Mouse (Mus musculus) right cerebral cortex, postnatal 4 days (tissue): ENCODE results near the gene Ppp4r3a.

Experiments
- DNase-seq: peaks from one replicate; pipeline ENCODE4 v3.0.0-alpha.2; 2022

Ppp4r3a gene

DNA sequence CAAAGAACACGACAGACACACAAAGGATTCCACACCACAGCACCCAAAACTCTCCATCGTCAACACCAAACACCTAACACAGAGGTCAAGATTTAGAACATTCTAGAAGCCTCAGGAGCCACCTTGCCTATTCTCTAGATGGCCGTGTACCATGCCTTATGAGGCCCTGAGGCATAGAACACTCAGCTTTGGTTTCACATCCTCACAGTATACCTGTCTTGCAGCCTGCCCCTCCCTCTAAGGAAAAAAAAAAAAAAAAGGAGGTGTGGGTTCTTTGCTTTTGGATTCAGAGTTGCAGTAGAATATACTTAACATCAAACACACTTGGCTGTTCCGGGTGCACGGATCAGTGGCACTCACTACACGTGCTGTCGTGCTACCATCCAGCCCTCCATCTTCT, 72.5 kb downstream of the Ppp4r3a start:
- DNase-seq: no peak

DNA sequence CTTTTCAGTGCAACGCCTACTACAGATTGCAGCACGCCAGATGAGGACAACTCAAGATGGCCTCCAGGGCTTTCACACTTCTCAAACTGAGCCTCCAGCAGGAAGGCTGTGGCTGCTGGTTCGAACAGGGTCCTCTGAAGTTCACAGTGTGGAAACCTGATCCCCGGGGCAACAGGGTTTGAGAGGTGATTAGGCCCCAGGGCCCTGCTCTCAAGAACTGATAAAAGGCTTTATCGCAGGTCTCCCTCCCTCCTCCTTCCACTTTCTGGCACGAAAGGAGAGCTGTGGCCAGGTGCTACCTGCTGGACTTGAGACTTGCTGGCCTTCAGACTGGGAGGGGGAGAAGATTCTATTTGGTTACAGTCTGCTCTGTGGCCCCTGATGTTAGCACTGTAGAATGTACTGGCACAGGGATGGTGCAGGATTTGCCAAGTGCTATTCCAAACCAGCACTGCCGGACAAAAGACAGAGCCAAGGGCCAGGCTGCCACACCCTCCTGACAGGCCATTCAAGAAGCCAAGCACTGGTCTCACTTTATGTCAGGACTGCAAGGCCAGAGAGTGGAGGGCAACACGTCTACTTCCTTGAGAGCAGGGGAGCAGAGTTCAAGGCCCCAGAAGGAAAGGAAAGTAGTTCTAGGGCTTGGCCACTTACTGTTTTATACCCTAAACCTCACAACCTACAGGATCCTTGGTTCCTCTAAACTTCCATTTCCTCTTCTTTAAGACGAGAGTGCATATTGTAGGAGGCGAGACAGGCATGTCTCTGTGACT, 73.2 kb downstream of the Ppp4r3a start:
- DNase-seq: no peak

GRCm38 (mm10) chr12:101009225-101009624, 74.3 kb downstream of the Ppp4r3a start:
- DNase-seq: no peak

DNA sequence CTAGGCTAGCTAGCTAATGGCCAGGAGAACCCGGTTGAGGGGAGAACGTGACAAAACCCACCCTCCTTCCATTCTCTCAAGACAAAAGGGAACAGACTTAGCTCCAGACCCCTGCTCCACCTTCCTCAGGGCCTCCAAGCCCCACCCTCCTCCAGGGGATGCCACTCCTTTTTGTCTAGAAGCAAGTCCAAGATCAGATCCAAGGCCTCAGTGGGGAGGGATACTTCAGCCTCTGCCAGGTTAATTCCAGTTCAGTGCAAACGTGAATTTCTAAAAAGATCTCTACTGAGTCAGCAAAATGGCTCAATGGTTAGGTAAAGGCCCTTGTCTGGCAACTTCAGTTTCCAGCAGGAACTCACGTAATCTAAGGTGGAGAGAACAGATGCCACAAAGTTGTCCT, 74.9 kb downstream of the Ppp4r3a start:
- DNase-seq: no peak

GRCm38 (mm10) chr12:101007968-101008481, 75.5 kb downstream of the Ppp4r3a start:
- peak; percentile 44 for DNase-seq

- no peak for DNase-seq
Measured at GRCm38 (mm10) chr12:101007427-101007826, 76.1 kb downstream of the Ppp4r3a start.

- DNase-seq: no peak
Measured at GRCm38 (mm10) chr12:101005665-101006420, 77.7 kb downstream of the Ppp4r3a start.

- no peak for DNase-seq
Measured at GRCm38 (mm10) chr12:101004982-101005381, 78.5 kb downstream of the Ppp4r3a start.

- no peak for DNase-seq
Measured at GRCm38 (mm10) chr12:101002801-101003513, 80.5 kb downstream of the Ppp4r3a start.

DNA sequence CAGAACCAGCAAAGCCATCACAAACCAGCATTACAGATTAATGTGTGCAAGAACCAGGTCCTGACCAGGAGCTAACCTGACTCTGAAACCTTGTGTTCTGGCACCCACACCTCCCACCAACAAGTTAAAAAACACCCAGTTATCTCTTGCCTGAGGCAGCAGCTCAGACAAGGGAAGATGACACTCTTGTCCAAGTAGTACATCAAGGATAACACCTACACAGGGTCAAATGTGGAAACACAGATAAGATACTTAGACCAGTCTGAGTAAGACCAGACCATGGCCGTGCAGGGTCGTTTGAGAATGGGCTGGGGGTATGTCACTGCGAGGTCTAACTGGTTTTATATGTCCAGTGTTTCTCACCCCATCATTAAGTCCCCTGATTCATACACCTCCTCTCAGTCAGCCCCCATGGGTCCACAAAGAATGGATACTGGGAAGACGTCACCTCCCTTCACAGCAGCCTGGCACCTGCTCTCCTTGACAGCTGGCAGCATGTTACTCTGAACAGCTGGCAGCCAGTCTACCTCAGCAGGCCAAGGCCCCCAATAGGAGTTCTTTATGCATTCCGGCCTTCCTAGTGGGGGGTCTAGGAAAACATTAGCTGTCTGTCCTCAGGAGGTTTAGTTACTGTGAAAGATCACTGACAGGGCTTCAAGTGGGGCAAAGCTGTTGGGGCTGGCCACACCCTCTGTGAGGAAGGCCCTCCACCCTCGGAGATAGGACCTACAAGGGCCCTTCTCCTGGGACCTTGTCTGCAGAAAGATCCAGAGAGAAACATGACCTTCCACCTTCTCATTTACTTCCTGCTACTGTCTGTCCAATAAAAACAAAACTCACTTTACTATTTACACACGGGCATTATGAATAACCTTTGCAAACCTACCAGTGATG, 84.2 kb downstream of the Ppp4r3a start:
- no peak for DNase-seq

DNA sequence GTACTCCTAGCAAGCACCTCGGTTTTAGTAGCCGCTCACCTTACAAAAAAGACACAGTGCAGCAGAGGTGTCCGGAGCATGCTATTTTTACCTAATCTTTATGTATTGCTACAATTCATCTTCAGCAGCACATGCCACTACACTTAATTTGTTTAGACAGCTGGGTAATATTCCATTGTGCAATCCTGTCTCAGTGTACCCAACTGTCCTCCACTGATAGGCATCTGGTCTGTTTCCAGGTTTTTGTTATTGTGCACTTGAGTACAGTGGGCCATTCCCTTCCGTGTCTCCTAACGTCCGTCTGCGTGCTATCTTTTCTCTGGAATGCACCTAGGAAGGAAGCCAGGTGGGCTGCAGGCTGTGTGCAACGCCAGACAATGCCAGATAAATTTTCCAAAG, 84.9 kb downstream of the Ppp4r3a start:
- DNase-seq: no peak

GRCm38 (mm10) chr12:100997830-100998563, 85.5 kb downstream of the Ppp4r3a start:
- DNase-seq: no peak

GRCm38 (mm10) chr12:100996378-100996898, 87.1 kb downstream of the Ppp4r3a start:
- DNase-seq: no peak

DNA sequence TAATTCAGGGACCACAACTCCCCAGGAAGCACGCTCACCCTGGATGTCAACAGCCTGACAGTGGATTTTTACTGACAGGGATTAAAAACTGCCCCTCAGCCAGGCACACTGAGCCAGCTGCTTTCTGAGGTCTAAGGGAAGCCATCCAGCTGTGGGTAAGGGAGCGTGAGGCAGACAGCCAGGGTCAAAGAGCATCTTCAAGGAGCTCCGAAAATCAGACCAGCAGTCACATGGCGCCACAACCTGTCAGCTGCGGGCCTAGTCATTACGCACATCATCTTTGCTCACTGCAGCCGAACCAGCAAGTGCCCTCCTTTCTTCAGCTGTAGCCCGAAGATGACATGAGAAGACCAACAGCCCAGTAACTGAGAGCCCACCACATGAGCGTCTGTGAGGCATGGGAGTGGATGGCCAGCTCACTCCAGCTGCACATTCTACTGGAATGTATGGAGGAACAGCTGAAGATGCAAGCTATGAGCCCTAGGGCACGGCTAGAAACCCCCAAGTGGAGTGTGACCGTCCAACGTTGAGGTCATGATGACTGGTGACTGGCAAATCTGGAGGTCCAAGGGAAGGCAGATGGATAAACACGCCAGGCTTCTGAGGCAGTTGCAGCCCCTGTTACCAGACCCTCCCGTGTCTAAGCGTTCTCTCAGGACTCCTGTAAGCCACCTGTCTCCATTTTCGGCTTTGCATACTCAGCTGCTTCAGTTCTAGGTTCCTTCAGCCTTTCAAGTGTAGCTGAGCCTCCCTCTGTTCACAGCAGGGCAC, 87.7 kb downstream of the Ppp4r3a start:
- no peak for DNase-seq

DNA sequence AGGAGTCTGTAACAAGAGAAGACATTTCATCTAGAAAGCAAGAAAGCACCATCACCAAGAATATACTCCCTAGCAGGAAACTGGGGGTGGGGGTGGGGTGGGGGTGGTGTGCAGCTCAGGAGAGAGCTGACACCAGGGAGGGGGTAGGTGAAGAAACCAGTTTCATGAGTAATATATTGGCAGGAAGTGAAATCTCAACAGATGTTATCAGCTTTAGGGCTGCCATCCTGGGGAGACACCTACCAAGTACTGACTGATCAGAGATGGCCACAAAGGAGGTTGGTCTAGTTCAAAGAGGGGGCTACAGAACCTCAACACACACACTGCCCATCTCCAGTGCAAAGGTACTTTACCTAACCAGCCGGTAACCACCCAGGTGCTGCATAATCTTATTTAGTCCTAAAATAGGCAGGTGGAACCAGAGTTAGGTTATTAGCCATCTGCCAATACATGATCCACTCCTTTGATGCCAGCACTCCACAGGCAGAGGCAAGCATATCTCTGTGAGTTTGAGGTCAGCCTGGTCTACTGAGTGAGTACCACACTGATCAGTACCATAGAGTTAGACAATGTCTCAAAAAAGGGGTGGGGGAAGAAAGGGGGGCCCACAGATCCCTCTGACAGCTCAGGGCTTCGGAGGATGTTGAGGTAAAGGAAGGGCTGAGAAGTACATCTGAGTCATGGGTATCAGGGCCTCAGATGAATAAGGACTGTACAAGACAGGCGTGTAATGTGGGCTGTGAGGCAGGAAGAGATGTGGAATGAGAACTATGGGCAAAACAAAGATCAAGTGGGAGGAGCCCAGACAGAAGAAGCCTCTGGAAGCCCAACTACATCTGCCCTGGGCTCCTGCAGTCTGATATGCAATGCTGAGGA, 89.1 kb downstream of the Ppp4r3a start:
- DNase-seq: no peak

DNA sequence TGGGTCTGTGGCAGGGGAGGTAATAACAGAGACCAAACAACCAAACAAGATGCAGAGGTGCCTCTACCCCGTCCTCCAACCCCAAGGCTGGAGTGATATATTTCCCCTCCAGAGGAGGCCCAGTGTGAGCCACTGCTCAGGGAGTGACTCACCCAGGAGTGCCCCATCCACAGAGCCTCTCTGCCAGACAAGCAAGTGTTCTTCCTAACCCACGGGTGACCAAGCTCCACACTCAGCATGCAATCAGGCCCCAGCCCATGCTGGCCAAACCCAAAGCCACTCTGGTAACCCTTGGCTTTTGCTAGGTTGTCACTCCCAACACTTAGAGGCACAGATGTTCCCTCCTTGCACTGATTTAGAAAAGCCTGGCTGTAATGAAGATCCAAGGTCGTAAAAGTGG, 90.4 kb downstream of the Ppp4r3a start:
- DNase-seq: no peak

DNA sequence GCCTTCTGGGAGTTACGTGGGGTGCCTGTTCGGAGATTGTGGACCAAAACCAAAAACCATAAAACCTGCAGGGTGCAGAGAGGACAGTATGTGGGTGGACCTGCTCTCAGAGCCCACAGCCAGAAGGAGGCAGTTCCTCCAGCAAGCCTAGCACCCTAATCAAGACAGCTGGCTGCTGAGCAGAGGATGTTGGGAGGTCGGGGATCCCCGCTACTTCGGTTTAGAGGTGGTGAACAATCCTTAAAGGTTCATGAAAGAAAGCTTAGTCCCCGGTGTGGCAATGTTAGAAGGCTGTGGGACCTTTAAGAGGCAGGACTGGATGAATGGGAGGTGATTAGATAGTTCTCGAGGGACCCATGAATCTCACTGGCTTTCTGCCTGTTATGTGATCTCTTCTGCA, 91.0 kb downstream of the Ppp4r3a start:
- DNase-seq: no peak

DNA sequence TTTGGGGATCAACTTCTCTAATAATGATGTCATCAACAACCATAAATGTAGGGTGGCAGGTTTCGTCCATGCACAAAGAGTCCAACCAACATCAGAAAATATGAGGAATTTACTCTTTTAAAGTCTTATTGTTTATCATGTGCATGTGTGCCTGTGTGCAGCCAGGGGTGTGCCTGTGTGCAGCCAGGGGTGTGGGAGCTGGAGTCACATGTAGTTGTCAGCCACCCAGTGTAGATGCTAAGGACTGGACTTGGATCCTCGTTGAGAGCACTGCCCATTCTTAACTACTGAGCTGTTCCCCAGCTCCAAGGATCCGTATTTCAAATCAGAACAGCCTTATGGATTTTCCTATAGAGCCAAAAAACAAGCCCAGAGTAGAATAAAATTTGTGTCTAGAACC, 92.4 kb downstream of the Ppp4r3a start:
- DNase-seq: no peak

DNA sequence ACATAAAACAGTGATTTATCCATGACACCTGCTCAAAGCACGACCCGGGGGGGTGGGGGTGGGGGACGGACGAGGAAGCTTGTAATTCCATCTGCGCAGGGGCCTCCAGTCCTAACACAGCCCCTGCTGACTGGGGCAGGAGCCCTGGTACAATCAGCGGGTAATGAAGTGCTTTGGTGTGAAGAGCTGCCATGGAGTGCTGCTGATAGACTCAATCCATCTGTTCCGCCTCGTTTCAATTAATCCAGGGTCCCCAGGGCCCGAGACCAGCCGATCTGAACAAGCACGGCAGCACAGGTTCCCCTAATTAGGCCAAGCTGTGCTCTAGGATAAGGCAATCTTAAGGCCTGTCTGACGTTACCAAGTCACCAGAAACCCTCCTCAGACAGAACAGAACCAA, 93.2 kb downstream of the Ppp4r3a start:
- no peak for DNase-seq
